Mouse (Mus musculus) heart, embryonic 11.5 days (tissue): ENCODE data around the gene Efhc1. TPM values are rescaled to one million over a fixed set of nuclear protein-coding genes. Genes with fewer than 3 reads are reported as not detected.

Experiments used
- polyA plus RNA-seq: library from polyadenylated mRNA; unstranded; fragments of >200 nt; fragmentation: Nextera tagmentation; extraction: Ambion mirVana; gene quantifications from 2 replicates; pipeline ENCODE4 v1.2.1, GENCODE M21; 2014

The Efhc1 gene
- polyA plus RNA-seq, 1 experiment from 2014 or later: 1.3 TPM

Other genes starting within 250 kb of the Efhc1 start
- not detected in 2 replicates for gene Il17a, start 220.7 kb upstream of the Efhc1 start, polyA plus RNA-seq
- not detected in 2 replicates for gene Il17f, start 161.0 kb upstream of the Efhc1 start, polyA plus RNA-seq
- 142 and 153 TPM in 2 replicates for gene Mcm3, start 131.3 kb upstream of the Efhc1 start, polyA plus RNA-seq
- 3.0 and 4.8 TPM in 2 replicates for gene Paqr8, start 61.0 kb upstream of the Efhc1 start, polyA plus RNA-seq
- 6.1 and 7.1 TPM in 2 replicates for gene Tram2, start 127.6 kb downstream of the Efhc1 start, polyA plus RNA-seq